Mouse (Mus musculus): ENCODE results near the gene Scaf8. TPM values are rescaled to one million over a fixed set of nuclear protein-coding genes. Genes with fewer than 3 reads are reported as not detected.

Scaf8 gene
- polyA plus RNA-seq, 1 experiment from 2014 or later = 28.3 TPM

DNA sequence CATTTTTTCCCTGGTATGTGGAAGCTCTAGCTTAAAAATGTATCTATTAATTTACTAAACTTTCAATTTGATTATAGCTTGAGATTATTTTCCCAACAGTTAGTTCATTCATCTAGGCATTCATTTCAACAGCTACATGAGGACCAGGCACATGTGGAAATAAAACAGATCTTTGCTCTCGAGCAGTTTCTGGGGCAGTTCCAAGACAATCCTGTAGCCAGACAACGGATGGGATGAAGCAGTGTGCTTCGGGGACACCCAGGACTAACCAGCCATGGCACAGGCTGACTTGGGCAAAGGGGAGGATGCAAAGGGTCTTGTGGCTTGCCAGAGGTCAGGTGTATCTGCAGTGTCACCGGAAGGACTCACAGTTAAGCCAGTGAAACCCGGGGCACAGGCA is 117.9 kb downstream of the Scaf8 start:
- Histone ChIP-seq H3K4me2 (ENCODE audit: low read depth) (no peak overlapping the region), H3K9ac (ENCODE audit: low read length) (no peak overlapping the region), H3K27me3 (ENCODE audit: control insufficient read depth, insufficient read depth, low read length) (no peaks in the 10 kb centered on the region), H3K27ac (ENCODE audit: low read depth, low read length) (no peak overlapping the region), H3K4me1 (ENCODE audit: control insufficient read depth, insufficient read depth, low read length) (no peaks in the 10 kb centered on the region), H3K4me3 (ENCODE audit: low read depth, low read length) (no peak overlapping the region), H3K9me3 (ENCODE audit: control insufficient read depth, low read length) (no peaks in the 10 kb centered on the region), H3K36me3 (ENCODE audit: control insufficient read depth, insufficient read depth, low read length) (no peaks in the 10 kb centered on the region)
- ATAC-seq (ENCODE audit: insufficient read depth, low FRiP score, low TSS enrichment) (no peak), DNase-seq (ENCODE audit: low spot score) (no peak)
- 94% methylated on average over 5 of the region's 5 CpGs for WGBS

- ATAC-seq (ENCODE audit: insufficient read depth, low FRiP score, low TSS enrichment) (no peak), DNase-seq (ENCODE audit: low spot score) (no peak)
- no peak overlapping the region for H3K4me3 ChIP-seq (ENCODE audit: low read depth, low read length)
- no peak overlapping the region for H3K4me2 ChIP-seq (ENCODE audit: low read depth)
- H3K9me3 ChIP-seq (ENCODE audit: control insufficient read depth, low read length) = no peaks in the 10 kb centered on the region
- no peaks in the 10 kb centered on the region for H3K27me3 ChIP-seq (ENCODE audit: control insufficient read depth, insufficient read depth, low read length)
- WGBS = 90% methylated on average over 3 of the region's 3 CpGs
- no peaks in the 10 kb centered on the region for H3K36me3 ChIP-seq (ENCODE audit: control insufficient read depth, insufficient read depth, low read length)
- H3K27ac ChIP-seq (ENCODE audit: low read depth, low read length) = no peak overlapping the region
- peaks cover 16% of the 10 kb centered on the region for H3K4me1 ChIP-seq (ENCODE audit: control insufficient read depth, insufficient read depth, low read length)
- no peak overlapping the region for H3K9ac ChIP-seq (ENCODE audit: low read length)
Measured at GRCm38 (mm10) chr17:3243672-3244071, 128.9 kb downstream of the Scaf8 start.

DNA sequence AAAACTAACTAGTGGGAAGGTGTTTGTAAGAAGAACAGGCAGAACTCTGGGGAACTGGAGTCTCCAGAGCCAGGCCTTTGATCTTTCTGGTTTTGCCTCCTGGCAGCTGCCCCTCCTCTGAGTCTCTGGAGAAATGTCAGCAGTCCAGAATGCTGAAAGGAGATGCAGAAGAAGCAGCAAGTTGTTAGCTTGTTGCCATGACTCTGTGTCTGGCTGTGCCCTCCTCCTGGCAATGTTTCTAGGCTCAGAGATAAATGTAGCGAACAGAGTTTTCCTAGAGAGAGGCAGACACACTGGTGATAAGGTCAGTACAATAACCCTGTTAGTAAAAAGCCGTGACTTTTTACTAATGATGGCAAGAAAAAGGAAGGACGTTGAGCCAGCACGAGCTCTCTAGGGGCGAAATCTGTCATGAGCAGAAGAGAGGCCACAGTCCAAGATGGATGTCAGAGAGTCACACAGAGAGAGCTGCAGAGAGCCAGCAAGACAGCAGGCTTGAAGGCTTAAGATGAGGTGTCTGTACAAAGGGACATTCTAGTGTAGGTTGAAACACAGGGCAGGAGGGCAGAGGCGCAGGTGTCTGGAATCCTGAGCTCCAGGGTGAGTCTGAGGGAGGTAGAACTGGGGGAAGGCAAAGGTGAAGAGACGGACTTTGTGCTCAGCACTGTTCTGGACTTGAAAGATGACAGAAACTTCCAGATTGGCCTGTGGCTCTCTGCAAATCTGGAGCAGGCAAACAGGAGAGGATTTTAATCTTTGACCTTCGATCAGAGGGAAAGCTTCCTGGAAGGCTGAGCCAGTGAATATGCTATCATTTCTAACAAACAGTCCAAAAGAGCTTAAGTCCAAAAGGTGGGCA is 130.3 kb downstream of the Scaf8 start:
- no peak for DNase-seq (ENCODE audit: low spot score)
- Histone ChIP-seq H3K27ac (ENCODE audit: low read depth, low read length) (0 out of 2 replicates have a peak overlapping the region, but pooled peaks have one; percentile 27), H3K36me3 (ENCODE audit: control insufficient read depth, insufficient read depth, low read length) (no peaks in the 10 kb centered on the region), H3K9me3 (ENCODE audit: control insufficient read depth, low read length) (no peaks in the 10 kb centered on the region), H3K9ac (ENCODE audit: low read length) (no peak overlapping the region), H3K4me2 (ENCODE audit: low read depth) (no peak overlapping the region), H3K4me1 (ENCODE audit: control insufficient read depth, insufficient read depth, low read length) (peaks cover 19% of the 10 kb centered on the region), H3K27me3 (ENCODE audit: control insufficient read depth, insufficient read depth, low read length) (no peaks in the 10 kb centered on the region), H3K4me3 (ENCODE audit: low read depth, low read length) (no peak overlapping the region)
- no peak for ATAC-seq (ENCODE audit: insufficient read depth, low FRiP score, low TSS enrichment)
- 66% methylated on average over 8 of the region's 8 CpGs for WGBS

DNA sequence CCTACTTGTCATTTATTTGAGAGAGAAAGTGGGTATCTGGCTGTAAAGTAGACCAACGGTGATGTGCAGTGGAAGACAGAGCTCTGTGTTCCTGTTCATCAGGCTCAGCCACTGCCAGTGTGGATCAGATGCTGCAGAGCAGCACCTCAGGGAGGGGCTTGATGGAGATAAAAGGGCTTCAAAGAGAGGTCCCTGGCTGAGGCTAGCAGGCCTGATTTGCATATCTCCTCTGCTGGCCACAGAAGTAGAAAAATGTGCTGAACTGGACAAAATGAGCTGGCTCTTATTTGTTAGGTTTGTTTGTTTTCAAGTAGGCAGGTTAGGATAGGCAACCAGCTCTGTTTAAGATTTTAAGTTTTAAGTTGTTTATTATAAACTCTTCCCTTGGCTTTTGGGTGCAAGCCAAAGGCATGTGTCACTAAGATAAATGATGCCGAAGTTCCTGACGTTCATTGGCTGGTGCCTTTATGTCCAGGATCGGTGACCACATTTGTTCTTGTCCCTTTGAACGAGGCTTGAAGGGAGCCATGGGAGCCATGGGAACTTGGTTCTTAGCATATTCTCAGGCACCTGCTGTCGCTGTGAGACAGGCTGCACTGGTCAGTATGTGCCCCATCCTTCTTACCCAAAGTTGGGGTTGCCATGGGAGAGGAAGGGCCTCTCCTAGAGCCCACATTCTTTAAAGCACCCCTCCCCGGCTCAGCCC is 132.0 kb downstream of the Scaf8 start:
- WGBS = 18% methylated on average over 7 of the region's 7 CpGs
- Histone ChIP-seq H3K27ac (ENCODE audit: low read depth, low read length) (peak overlapping the region; percentile 60), H3K36me3 (ENCODE audit: control insufficient read depth, insufficient read depth, low read length) (no peaks in the 10 kb centered on the region), H3K4me3 (ENCODE audit: low read depth, low read length) (no peak overlapping the region), H3K4me1 (ENCODE audit: control insufficient read depth, insufficient read depth, low read length) (peaks cover 19% of the 10 kb centered on the region), H3K9me3 (ENCODE audit: control insufficient read depth, low read length) (no peaks in the 10 kb centered on the region), H3K9ac (ENCODE audit: low read length) (no peak overlapping the region), H3K27me3 (ENCODE audit: control insufficient read depth, insufficient read depth, low read length) (no peaks in the 10 kb centered on the region), H3K4me2 (ENCODE audit: low read depth) (no peak overlapping the region)
- DNase-seq (ENCODE audit: low spot score) (peak; percentile 66), ATAC-seq (ENCODE audit: insufficient read depth, low FRiP score, low TSS enrichment) (peak; percentile 92)

Other genes with a start within 250 kb of the Scaf8 start
- gene Tiam2, start 211.6 kb downstream of the Scaf8 start, polyA plus RNA-seq (2014; fragmentation: Nextera tagmentation; extraction: Ambion mirVana) = 3.2 and 5.2 TPM in 2 replicates

Data from neural tube, embryonic 11.5 days (tissue).